Mouse (Mus musculus) urinary bladder, postnatal 25 days (tissue): ENCODE data around the gene Vipr1.
"Not testable (repeated sequence)": the region's sequence is repeated elsewhere in the genome, so short reads cannot be mapped to it uniquely, and the experiment has no call there.

Experiments
- DNase-seq: peaks from one replicate; pipeline ENCODE4 v3.0.0; 2022; ENCODE audit warnings: low spot score

The Vipr1 gene

DNA sequence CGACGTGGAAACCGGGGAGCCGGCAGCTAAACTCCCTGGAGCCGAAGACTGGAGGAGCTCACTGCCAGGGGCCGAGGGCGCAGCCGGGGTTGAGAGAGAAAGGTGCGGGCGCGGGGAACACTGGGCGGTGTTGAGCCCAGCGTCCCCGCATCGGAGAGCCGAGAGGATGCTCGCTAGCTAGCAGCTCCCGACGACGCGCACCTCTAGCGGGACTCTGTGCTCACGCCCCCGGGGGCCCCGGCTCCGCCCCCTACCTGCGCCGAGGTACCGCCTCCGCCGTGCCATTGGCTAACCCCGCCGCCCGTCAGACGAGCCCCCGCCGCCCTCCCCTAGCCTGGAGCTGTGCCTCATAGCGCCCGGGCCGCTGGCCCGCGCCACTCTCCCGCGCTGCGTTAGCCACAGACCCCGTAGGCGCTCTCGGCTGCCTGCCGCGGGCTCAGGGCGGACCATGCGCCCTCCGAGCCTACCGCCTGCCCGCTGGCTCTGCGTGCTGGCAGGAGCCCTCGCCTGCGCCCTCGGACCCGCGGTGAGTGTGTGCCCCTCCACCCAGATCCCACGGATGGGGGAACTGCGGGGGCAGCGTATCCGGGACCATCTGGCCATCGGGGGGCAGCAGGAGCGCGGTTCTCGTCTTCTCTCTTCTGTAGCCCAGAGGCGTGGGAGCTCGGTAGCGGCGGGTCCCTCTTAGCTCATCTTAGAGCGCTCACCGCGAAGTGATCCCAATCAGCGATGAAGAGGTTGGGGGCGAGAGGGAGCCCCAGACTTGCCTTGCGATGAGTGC, at the start of gene Vipr1:
Gene Vipr1, plus strand, starts transcription at position 316 of the 781 bp plus-strand sequence.
- peak; percentile 71 for DNase-seq

DNA sequence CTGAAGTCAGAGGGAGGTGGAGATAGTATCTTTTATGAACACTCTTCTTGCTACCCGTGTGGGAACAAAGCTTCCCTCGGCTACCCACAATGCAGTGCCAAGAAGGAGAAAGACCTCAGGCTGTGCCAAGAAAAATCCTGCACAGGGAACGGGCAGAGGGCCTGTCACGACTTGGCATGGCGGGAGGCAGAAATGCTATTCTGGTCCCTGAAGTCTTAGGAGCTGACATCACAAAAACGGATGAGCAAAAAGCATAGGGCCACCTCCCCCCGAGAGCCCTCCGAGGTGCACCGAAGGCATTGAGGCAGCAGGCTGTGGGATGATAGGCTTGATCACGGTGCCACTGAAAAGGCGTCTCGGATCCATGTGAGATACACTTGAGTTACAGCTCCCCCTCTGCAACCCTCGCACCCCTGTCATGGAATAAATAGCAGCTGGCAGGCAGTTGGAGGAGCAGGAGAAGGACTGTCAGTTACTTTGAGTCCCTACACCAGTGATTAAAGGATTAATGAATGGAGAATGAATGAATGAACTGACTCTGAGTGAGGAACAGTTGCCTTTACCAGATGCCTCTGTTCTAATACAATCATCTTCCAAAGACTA, 49.5 kb upstream of the Vipr1 start:
- DNase-seq = no peak

DNA sequence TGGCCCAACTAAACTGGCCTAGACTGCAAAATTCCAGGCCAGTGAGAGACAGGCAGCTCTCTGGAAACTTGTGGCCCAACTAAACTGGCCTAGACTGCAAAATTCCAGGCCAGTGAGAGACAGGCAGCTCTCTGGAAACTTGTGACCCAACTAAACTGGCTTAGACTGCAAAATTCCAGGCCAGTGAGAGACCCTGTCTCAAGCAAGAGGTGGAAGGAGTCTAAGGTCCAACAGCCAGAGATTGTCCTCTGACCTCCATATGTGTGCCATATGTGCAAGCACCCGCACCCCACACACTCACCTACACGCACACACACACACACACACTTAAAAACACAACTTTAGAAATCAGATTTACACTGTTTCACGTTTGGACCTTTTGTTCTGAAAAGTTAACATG, 48.7 kb upstream of the Vipr1 start:
- DNase-seq = not testable (repeated sequence)

DNA sequence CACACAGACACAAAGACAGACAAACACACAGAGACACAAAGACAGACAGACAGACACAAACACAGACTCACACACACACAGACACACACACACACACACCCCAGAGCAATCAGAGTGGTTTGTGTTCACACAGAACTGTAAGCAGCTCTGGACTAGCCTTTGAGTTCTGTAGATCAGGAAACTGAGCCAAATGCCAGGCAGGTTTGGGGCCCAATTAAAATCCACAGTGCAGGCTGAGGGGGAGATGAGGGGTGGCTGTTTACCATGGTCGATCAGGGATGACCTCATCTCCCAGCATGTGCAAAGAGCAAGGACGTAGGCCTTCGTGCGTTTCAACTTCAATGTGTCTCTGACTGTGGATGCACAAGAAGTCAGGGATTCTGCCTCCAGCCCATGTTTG, 47.7 kb upstream of the Vipr1 start:
- DNase-seq = no peak

DNA sequence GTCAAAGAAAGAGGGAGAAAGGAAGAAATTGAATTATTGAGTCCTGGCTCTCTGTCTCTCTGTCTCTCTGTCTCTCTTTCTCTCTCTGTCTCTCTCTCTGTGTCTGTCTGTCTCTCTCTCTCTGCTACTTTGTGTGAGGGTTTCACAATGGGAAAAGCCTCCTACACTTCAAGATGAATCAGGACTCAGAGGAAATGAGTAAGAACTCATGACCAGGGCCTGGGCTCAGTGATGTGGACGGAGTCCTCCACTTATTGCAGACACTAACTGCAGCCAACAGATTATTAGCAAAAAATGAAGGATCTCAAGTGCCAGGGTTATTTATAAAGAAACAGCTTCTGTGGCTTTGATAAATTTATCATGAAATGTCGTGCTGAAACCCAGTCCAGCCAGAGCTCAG, 44.4 kb upstream of the Vipr1 start:
- DNase-seq = no peak

DNA sequence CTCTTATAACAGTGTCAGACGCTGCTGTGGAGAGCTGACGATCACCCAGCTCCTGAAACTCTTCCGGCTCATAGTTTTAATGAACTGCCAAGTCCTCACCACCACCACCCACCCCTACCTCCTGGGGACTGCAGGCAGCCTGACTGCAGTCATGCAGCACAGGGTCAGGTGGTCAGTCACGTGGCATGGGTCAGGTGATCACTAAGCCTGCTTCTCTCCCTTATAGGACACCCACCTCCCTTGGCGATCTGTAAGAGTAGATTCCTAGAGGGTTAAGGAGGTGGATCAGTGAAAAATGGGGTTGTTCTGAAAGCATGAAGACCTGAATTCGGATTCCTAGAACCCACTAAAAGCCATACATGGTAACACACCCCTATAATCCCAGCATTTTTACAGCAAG, 43.0 kb upstream of the Vipr1 start:
- DNase-seq = no peak

DNA sequence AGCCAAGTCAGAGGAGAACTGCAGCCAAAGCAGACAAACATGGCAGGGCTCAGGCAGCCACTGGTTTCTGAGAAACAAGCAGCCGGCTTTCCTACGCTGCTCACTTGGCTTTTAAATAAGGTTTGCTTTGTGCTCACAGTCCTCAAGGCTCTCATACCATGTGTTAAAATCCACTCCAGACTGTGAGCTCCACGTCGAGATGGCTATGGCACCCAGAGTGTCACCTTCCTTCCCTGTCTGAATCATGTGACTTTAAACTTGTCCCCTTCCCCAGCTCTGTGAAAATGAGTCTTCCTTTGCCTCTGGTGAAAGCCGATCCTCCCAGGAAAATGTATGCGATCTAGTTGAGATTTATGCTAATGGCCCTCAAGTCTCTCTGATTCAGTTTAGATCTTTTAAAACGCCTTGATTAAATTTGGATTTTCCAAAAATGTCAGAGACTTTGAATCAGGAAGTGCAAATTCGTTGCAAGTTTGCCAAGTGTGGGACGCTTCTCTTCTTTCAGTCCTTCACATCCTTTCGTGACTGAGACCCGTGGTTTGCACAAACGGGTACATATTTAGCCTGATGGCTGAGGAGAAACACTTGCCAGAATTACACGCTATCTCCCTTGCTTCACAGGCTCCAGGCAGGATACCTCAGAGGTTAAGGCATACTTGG, 42.2 kb upstream of the Vipr1 start:
- no peak for DNase-seq

DNA sequence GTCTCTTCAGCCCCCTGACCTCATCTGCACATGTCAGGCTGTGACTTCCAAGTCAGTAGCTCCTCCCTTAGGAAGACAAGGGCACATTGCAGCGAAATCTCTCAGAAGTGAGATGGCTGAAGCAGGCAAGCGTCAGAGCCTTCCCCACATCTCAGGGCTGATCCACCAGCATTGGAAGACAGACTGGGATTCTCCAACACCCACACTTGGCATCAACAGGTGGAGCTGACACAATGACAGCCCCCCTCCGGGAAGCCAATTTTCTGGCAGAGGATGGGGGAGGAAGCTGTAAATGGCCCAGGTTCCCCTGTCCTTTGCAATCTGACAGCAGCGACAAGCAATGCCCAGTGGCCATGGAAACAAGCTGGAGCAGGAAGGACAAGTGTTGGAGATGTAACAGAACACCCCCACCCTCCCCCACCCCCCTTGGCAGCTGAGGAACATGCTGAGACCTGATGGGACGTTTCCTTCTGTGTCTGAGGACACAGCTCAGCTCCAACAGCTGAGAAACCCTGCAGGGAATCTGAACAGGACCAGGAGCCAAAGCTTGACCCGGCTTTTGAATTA, 41.6 kb upstream of the Vipr1 start:
- DNase-seq = no peak

DNA sequence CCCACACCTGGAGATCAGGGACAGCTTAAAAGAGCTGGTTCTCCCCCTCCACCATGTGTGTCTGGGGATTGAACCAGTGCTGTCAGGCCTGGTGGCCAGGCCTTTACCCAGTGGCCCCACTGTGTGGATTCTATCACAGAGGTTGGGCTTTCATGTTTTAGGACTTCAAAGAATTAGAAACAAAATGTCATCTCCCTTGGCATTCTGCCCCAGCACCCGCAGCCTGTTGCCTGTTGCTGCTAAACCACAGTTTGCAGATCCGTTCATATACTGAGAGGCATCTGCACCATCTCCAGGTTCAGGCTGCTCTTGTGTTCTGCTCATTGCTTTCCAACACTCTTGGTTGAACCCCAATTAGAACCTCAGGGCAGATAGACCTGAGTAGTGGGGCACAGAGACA, 40.1 kb upstream of the Vipr1 start:
- DNase-seq = no peak

DNA sequence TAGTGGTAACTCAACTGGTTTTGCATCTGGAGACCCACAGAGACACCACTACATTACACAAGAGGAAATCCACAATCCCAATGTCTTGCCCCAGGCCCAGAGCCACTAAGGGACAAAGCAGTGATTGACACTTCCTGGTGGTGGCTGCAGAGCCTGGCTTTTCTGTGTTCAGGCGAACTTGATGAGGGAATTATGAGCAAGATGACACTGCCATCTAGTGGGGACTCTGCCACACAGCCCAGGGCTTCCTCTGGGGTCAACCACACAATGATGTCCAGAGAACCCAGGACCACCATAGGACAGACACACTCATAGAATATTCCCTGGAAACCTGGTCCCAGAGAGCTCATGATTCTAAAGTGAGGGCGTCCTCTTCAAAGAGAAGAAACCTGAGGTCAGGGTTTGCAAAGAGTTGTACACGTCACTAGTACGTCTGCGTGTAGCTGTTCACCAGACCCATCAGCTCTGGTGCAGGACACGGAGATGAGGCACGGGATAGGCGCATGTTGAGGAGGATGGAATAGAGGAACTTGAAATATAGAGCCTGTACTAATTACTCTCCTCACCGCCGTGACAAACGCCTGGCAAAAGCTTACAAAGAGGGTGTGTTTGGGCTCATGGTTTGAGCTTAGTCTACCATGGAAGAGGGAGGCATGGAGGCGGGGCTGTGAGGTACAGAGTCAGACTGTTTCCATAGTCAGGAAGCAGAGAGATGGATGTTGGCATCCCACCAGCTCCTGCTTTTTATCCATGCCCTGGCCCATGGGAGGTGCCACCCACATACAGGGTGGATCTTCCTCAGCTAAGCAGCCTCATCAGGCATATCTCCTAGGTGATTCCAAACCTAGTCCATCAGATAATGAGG, 36.9 kb upstream of the Vipr1 start:
- peak; percentile 56 for DNase-seq

DNA sequence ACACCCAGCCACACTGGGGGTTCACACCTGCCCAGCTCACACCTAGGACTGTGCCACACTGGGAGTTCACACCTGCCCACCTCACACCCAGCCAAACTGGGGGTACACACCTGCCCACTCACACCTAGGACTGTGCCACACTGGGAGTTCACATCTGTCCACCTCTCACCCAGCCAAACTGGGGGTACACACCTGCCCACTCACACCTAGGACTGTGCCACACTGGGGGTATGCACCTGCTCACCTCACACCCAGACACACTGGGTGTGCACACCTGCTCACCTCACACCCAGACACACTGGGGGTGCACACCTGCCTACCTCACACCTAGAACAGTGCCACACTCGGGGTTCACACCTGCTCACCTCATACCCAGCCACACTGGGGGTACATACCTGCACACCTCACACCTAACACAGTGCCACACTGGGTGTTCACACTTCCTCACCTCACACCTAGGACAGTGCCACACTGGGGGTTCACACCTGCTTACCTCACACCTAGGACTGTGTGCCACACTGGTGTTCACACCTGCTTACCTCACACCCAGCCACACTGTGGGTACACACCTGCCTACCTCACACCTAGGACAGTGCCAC, 35.9 kb upstream of the Vipr1 start:
- no peak for DNase-seq

DNA sequence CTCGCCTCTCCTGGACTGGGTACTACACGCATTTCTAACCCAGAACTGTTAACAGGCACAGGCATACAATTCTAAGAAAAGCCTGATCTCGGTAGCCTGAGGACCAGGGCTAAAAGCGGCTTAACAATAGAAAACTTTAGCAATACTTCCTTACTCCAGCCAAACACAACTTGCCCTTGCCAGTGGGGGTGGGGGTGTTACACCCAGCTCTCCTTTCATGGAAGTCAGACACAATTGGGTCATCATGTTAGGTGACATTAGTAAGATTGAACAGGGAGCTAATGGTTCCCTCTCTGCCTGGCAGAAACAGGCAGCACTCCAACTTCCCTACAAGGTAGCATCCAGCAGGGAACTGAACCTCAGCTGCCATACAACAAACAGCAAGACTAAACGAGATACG, 33.1 kb upstream of the Vipr1 start:
- DNase-seq = no peak

DNA sequence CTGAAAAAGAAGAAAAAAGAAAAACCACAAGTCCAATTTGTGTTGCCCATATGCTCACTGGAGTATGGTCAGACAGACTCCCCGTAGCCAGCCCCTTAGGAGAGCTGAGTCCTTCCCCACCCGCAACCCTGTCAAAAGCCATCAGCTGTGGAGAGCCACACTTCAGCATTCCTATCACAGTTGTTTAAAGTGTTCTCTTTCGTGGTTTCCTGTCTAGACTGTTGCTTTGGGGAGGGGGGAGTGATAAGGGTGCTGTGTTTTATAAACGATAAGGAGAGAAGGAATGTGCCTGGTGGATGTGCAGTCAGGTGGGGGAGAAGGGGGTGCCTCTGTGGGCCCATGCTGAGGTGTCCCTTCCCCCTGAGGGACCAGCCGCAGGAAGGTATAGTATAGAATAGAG, 29.3 kb upstream of the Vipr1 start:
- no peak for DNase-seq

DNA sequence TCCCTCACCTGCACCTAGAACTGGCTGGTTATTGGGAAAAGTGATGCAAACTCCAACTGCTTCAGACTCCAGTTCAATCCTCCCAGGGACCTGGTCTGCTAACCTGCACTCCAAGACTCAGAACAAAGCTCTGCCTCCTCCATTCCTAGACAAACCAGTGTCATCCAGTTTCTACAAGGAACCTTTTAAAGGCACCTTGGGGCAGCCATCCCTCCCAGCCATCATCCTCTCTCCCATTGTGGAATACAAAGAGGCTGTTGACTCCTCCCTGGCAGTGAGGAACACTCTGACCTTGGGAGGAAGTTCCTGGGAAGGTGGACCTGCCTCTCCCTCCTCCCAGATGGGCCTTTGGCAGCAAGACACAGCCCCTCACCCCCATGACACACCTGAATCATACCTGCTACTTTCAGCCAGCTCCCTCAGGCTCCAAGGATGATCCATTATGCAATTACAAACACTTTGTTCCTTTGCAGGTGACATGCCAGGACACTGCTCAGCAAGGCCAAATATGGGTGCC, 28.2 kb upstream of the Vipr1 start:
- DNase-seq = no peak

DNA sequence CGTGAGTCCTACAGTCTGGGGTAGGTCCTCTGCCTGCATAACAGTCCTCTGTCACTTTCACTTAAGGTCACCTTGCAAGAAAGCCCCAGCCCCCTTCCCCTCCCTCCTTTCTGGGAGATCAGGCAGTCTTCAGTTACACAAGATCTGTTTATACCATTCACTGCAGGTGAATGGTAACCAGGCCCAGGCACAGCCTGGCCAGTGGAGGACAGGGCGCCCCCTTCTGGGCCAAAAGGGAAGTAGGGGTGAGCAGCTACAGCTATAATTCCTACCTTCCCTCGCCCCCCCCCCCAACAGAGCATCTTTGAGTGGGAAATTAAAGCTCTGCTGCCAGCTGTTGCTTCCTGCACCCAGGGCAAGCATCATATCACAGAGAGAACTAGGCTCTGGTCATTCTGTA, 26.0 kb upstream of the Vipr1 start:
- DNase-seq = no peak

DNA sequence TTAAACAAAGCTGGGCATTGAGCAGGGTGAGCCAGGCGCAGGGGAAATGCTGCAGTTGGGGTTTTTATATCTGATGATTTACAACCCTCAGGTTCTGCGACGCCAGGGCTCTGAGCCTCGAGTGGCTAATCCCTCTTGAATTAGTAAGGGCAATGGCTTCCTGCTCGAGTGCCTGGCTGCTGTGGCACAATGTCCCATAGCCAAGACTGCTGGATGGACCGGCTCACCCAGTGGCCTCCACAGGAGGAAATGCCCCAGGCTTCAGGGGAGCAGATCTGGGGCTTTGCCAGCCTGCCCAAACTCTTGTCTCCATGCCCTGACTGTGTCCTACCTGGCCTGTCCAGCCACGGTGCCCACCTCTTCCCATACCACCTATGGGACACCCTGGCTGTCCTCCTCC, 23.1 kb upstream of the Vipr1 start:
- no peak for DNase-seq

DNA sequence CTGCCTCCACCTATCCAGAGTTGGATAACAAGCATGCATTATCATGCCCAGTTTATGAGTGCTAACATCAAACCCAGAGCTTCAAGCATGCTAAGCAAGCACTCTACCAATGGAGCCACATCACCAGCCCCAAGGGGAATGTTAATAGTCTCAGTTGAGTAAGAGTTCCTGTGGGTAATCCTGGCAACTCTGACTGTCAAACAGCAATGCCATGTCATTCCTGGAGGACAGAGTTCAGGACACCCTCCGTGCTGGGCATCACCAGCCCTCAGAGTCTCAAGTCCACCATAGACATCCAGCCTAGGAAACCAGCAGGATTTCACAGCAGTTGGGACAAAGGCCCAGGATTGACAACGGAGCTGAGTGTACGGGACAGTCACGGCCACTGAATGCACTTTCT, 19.3 kb upstream of the Vipr1 start:
- DNase-seq = no peak

DNA sequence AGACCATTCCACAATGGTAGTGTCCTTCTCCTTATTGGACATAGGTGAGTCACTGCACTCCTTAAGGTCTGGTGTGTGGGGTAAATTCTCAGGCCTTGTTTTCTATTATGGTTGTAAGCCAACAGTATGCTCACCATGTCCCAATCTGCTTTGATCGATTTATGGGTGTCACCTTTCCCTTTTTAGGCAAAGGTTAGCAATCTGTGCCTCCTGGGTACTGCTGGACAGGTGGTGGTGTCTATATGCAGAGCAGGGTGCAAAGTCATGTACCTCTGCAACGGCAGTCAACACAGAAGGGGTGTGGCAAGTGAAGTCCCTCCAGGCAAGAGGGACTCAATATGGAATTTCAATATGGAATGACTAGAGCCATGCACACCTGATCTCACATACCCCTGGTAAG, 17.6 kb upstream of the Vipr1 start:
- no peak for DNase-seq

DNA sequence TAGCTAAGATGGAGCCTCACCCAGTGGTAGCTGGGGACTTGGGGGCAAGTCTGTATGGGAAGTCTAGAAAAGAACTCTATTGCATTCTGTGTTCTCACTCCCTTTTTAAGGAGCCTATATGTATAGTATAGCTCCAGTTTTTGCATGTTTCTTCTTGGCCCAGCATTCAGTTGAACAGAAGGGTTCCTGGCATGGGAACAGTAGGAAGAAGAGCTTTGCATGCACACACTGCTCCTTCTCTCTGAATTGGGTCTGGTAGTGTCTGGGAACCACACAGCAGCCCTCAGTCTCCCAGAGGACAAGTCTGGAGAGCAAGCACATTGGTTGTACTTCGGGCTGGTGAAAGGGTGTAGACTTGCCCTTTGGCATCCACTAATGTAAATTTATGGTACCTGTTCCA, 11.9 kb upstream of the Vipr1 start:
- DNase-seq = no peak

DNA sequence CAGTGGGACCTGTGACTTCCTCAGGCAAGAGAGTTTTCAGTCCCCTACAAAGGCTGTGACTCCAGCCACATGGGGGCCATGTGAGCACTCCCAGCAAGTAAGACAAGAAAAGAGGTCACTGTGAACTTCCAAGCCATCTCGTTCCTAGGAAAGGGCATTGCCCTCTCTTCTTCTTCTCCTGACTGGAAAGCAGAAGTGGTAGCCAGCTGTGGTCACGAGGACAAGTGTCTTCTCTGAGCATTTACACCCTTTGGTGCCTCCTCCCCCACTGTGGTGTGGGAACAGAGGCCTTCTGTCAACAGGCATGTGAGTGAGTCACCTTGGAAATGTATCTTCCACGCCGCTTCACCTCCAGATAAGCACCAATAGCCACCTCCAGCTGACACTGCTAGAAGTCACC, 10.6 kb upstream of the Vipr1 start:
- DNase-seq = no peak

DNA sequence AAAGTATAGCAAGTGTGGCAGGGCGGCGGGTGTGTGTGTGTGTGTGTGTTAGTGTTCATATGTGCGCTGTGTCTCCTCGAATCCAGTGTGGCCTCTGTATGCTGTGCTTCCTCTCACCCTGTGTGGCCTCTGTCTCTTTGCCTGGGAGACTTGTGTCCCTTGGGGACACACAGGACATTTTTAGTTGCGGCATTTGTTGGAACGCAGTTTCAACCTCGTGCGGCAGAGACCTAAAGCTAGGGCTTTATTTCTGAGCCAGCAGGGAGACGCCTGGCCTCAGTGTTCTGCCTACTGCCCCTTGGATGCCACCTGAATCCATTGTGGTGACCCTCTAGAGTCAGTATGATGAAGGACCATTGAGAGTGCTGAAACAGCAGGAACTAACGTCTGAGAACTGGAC, 9.6 kb upstream of the Vipr1 start:
- DNase-seq = no peak

DNA sequence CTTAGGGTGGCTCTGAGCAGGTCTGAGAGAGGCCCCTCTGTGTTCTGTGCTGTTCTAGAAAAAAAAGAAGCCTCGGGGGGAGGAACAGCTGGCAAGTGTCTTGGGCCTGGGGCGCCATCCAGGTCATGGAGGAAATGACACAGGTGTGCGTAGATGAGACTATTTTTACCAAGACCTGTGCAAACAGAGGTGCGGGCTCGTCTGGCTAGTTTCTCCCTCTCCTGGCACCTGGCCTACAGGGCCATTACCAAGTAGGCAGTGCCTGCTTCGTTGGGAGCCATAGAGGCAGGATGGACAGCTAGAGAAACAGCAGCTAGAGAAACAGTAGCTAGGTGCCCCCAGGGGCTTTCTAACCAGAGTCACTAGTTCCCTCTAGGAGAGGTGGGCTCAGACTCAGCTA, 9.2 kb upstream of the Vipr1 start:
- no peak for DNase-seq
